Mouse (Mus musculus) CD4-positive, CD25-positive, alpha-beta regulatory T cell, adult 4 months (primary cell): ENCODE measurements at regions not wholly inside any gene's neighbourhood (a gene's known extent, or its start where the extent isn't known, plus 50 kb on each side); places are given as distances from the start of the nearest gene placed in this dataset.

Experiments
- ATAC-seq: one replicate; pipeline ENCODE4 v1.8.0; 2017

DNA sequence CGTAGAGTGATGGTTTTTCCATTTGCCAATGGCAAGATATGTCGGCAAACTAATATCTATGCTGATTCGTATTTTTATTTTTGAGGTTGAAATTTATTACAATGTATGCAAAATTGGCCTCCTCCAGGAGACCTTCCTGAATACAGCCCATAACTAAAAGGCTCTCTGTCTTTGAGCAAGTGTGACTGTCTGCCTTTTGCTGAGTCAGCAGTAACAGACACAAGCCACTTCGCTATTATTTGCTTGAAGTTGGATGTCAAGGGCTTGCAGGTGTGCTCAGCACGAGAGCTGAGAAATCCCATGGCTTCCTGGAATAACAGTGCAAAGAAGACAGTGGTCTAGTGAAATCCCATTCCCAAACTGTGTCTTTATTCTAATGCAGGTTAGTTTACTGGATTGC is 56.9 kb downstream of the Dmrt2 start:
- ATAC-seq = no peak

DNA sequence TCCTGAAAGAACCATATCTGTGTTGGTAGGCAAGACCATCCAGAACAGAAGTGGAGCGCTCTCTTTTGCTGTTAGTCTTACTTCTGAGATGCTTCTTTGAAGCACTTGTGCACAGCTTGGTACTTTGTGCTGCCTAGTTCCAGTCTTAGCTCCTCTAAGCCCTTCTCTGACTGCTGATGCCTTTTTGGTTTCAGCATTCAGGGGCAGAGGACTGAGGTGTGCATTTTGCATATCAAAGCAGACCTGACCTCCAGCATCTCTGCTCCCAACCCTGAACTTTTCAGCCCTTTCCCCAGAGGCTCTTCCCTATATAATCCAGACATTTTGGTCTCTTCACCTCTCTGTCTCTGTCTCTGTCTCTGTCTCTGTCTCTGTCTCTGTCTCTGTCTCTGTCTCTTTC is 57.4 kb downstream of the Dmrt2 start:
- ATAC-seq = no peak

DNA sequence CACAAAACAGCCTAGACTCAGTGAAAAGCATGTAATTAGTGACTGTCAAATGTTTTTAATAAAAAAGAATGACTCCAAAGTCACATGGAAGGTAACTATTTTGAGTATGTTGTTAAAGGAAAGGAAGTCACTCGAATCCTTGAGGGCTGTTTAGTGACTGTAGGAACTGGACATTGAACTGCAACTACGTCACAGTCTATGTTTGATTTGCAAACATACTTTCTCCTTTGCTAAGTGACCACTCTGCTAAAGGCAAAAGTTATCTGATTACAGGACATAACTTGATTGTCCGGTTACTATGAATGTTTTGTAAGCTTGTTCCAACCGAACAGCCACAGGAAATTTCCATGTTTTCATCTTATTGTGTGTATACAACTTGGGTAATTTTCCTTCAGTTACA is 106.2 kb downstream of the Dmrt2 start:
- no peak for ATAC-seq

DNA sequence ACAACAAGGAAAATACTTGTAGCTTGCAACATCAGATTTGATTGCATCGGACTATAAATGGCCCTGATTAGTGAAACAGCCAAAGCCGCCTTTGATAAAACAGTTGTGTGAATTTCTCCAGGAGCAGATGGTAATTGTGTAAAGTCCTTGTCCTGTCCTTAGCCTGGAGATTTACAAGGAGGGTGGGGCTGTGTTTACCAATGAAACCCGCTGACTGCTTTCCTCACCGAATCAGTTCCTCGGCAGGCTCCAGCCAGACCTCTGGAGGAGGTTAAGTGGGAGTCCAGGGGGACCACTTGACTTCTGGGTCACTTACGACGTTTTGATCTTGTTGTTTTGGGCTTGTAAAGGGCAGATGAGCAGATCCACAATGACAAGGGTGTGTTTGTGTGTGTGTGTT is 107.1 kb downstream of the Dmrt2 start:
- ATAC-seq = no peak

DNA sequence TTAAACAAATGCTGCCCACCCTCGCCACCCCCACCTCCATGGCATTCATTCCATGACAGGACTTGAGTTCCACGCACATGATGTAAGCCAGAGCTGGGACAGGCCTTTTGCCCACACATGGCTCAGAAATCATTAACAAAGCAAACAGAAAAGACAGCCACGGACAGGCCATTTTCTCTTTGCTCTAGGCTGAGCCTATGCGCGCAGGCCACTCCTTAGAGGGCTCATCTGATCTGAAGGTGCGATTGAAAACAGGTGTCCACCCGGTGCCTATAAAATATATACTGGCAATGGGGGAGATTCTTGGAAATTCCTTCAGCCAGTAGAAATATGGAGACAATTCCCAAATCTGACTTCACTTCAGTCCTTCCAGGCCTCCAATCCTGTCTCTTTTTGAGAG is 109.1 kb downstream of the Dmrt2 start:
- ATAC-seq = no peak

DNA sequence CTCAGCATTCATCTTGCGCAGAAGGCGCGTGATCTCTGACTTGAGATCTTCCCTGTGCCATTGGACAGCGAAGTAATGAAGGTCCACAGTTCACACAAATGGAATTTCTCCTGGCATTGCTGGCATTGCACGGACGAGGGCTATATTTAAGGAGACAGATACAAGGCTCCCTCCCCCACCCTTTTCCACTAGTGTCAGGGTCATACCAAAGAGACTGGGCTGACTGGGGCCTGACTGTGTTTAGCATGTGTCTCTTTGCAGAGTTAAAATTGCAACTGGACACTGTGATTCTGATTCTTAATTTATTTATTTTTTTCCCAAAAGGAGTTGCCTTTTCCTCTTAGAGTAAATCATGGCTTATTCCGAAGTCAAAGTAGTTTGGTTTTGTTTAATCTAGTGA is 130.5 kb downstream of the Dmrt2 start:
- no peak for ATAC-seq

DNA sequence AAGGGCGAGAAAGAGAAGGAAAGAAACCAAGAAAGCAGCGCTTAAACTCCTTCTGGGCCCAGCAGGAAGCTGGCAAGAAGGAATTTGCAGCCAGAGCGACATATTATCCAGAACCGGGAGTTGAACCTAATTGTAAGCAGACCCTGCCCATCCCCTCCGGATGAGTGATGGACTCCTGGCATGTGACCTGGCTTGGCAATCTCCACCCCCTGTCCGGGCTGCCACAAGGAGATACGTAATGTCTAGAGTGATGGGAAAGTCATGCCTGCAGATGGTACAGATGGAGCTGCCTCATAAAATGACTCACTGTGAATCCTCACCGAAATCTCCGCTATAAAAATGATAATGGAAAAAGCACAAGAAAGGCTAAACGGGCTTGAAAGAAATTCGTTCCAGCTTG is 133.1 kb downstream of the Dmrt2 start:
- ATAC-seq = no peak

DNA sequence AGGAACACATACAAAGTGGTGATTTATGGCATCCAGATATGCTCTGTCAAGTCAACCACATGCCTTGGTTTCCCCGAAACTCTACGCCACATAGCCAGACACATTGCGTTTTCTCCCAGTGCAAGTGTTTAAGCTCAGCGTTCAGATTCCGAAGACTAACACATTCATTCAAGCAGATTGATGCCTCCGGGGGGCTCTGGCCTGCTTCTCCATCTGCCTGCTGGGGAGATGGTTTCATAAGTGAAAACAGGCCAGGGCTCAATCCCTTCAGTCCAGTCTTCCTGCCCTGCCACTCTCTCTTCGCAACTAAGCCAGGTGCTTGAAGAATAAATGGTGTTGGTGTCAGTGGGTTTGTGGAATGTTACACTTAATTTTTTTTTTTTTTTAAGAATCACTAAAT is 141.4 kb downstream of the Dmrt2 start:
- no peak for ATAC-seq

DNA sequence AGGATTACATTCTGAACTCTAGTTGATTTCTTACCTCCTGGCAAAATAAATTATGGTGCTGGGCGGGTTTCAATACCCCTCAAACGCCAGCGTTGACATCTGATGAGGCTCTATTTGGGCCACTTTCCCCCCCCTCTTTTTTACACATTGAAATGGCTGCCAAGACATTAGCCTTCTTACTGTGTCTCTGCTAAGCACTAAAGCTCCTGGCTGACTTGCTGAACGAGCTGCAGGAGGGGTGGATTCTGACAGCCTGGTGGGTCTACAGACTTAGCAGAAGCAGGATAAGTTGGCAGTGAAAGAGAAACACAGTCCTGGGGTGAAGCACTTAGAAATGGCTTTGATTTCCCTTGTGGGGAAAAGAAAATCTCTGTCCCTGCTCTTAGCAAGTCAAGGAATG is 172.9 kb downstream of the Dmrt2 start:
- ATAC-seq = no peak

DNA sequence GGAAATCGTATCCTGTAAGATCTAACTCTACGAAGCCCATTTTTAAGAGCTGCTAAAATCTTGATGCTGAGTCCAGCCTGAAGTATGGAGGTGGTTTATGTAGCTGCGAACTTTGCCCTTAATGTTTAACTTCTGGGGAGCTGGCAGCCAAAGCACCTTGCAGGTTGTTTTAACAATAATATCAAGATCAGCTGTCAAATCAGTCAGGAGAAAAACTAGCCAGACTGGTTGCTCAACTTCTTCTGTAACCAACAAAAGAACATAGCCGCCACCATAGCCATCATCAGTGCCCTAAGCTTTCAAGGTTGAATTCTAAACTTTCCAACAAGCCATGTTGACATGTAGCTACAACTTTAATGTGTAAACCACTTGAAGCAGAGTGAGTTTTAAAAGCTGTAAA is 184.1 kb downstream of the Dmrt2 start:
- ATAC-seq = no peak

DNA sequence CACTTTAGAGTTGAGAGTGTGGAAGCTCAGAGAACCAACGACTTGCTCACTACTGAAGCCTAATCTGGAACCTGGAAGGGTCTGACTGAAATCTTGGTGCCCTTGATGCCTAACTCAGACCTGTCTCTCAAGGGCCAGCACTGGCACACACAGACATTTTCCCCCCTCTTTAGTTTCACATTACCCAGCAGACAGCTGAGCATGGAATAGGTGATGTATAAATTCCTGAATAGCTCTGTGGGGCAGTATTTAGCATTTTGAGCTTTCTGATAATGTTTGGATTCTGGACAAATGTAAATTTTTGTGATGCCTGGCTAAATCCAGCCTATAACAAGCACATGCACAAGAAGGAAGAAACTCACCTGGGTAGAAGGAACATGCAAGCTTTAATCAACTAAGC is 191.1 kb downstream of the Dmrt2 start:
- ATAC-seq = no peak

DNA sequence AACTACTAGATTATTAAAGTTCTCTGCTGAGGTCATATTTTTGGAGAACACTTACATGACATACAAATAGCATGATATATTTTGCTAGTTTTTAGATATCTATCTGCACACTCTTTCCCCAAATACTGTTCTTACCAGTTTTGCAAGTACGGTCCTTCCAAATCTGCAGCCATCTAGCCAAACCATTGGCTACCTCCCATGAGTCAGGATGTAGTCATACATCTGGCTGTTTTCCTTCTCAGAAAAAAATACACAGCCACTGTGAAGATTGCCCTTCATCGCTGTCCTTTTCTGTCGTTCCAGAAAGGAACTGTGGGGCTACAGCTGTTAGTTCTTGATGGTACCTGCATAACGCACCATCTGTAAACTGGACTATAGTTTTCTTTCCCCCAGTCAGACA is 234.5 kb downstream of the Dmrt2 start:
- ATAC-seq = no peak

DNA sequence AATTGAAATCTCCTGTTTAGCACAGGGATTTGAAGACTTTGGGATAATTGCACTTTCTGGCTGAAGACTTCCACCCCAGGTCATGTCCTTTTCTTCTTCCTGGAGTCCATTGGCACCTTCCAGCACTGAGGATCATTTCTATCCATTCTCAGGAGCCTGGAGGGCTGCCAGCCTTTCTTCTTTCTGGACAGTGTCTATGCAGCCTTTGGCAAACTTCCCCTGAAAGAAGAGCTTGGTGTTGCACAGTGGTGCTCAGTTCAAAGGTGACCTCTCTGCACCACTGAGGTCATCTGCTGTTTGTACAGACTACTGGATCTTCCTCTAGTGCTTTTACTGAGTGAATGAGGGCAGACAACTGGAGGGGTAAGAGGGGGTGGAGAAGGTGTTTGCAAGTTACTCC is 249.8 kb downstream of the Dmrt2 start:
- ATAC-seq = no peak

DNA sequence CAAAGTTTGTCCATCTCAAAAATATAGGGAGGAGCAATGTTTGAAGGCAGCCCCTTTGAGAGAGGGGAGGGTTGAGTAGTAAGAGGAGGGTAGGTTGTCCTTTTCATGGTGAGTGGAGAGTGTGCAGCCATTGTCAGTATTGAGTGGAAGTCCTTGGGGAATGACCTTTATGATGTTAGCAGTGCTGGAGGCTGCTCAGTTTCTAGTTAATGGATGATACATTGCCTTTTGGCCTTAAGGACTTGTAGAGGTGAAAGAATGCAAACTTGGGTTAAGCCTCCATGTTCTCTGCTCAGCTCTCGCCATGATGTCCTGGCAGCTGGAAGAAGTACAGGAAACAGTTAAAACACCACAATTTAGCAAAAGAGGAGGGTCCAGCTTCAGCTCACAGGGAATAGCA is 250.6 kb downstream of the Dmrt2 start:
- no peak for ATAC-seq

DNA sequence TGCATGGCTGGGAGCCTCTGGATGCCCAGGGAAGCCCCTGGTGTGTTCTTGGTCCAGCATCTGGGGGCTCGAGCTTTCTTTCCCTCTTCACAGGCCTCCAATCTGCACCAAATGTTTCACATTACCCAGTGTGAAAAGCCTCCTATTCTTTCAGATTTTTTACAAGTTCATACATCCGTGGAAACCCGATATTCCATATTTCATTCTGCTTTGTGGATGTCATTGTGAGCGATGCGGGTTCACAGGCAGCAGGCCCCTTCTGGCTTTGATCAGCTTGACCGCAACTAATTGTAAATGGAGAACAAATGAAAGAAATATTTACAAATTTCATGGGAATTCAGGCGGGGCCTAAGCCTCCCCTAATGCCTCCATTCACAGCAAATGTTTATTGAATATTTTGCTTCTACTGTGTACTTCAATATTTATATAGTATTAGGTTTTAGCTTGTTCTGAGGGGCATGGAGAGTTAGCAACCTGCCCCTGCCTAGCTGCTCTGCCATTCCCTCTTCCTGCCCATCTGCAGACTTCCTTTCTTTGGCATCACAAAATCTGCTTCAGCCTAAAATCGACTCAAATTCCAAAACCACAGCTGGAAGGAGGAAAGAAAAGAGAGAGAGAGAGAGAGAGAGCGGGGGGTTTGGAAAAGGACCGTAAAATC is 251.6 kb downstream of the Dmrt2 start:
- ATAC-seq = no peak

DNA sequence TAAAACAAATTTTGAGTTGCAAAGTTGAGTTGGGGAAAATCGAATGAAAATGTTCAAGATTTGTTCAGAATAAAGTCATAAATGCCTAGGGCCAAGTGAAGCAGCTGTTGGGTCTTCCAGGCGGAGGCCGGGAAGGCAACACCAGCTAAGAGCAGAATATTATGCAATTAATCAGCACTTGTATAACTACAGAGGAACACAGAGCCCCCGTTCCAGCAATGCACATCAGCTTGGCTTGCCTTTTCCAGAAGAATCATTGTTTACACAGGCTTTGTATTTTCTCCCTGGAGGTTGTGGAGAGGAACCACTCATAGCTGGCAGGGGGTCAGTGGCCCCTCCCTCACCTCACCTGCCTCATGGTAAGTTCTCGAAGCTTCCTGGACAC is 252.2 kb downstream of the Dmrt2 start:
- ATAC-seq = no peak

DNA sequence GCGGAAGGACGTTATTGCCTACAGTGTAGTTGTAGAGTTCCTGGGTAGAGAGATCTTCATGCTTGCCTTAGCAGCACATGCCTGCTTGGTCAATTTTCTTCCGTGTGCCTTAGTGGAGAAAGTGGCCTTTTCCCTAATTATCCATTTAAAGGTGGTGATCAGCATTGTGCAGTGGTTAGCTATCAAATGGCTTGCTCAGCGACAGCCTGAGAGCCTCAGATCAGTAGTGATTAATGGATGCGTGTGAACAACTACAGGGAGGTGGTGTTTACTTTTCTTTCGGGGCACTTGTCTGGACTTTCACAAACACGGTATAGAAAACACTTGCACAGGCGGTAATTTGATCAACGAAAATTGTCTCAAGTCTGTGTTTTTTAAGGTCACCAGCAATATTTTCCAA is 255.0 kb downstream of the Dmrt2 start:
- ATAC-seq = no peak

DNA sequence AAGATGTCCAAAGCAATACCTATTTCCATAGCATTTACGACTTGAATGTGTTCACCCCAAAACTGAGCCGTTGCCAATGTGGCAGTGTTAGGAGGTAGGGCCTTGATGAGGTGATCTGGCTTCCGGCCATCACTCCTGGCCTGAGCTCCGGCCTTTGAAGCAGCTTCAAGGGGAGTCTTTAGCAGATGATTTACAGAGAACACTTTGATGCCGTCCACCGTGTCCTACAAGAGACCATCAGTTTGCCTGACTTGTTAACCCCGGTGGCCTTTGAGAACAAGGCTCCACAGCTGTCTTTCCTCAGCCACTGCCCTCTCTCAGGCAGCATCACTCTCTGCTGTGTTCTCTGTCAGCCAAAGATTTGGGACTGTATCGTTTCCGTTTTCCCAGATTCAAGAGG is 265.1 kb downstream of the Dmrt2 start:
- no peak for ATAC-seq

DNA sequence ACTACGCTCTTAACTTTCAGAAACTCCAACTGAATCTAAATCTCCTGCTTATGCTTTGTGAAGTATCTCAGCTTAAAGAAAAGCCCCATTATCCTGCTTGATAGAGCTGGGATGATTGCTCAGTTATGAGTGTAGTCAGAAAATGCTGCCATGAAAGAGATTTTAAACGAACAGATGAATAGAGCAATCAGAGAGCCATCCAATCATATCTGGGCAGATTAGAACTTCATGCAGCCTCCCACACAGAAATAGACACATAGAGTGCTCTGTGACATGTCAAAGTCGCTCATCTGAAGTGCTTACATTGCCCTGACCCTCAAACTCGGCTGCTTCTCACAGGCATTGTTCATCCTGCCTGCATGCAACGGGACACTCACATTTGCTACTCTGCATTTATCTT is 299.0 kb downstream of the Dmrt2 start:
- ATAC-seq = no peak

DNA sequence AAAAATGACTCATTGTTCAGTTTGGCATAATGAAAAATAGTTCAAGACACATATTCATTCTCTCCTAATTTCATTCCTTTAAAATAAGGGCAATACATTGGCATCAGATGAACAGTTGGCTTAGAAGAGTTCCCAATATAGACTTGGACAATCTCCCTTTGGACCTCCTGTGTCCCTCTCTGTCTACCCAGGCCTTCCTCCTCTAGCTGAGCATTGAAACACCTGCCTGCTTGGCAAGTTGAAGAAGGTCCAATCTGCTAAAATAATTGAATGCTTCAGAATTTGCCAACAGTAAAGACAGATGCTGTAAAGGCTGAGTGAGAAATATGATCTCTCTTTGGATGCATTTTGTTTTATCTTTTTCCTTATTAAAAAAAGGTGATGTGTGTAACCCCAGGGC is 303.0 kb downstream of the Dmrt2 start:
- no peak for ATAC-seq

DNA sequence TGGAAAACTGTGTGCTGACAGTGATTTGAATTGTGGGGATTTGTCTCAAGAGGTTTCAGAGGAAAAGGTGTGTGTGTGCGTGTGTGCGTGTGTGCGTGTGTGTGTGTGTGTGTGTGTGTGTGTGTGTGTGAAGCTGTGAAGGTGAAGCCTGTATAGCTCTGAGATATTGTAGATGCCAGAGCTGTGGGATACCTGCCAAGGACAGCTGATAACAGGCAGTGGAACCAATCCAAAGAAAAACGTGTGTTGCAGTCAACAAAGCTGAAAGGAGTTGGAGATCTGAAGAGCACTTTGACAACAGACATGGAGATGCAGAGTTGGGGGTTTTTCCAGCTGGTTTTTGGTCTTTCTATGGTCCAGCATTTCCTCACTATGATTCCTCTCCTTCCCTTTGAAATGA is 308.1 kb downstream of the Dmrt2 start:
- ATAC-seq = no peak

DNA sequence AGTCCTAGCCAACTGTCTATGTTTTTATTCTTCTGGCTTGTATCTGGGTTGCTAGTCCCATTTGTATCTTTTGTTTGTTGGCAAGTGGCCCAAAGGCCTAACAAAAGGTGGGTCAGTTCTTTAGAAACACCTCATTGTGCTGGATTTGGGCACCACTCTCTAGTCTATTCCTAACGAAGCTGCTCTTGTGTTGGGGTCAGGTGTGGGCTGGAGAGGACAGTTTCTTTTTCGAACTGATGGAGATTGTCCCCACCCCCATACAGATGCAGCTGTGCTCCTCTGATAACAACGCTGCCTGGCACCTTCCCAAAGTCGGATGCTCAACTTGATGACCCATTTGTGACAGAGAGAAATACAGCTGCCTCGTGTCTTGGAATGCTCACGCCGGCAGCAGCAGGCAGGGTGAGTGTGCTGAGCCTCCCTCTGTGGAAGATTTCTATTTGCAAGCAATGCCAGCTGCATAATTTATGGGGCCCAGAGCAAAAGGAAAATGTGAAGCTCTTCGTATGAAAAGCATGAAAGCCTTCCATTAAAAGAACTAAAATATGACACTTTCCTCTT is 342.5 kb downstream of the Dmrt2 start:
- no peak for ATAC-seq

DNA sequence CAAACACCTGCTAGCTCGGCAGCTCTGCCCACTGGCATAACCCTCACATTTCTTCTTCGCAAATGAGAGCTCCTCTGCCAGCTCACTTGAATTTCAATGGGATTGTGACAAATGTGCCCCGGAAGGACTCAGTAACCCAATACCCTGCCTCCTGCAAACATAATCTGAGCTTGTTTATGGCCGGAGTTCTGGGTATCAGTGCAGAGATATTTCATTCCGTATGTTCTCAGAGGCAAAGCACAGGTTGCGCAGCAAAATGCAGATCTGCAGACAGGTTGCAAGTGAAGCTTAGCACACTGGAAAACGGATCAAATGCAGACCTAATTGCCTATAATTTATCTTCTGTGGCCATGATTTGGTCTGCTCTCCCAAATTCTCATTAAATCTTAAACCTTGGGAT is 348.9 kb downstream of the Dmrt2 start:
- ATAC-seq = no peak

DNA sequence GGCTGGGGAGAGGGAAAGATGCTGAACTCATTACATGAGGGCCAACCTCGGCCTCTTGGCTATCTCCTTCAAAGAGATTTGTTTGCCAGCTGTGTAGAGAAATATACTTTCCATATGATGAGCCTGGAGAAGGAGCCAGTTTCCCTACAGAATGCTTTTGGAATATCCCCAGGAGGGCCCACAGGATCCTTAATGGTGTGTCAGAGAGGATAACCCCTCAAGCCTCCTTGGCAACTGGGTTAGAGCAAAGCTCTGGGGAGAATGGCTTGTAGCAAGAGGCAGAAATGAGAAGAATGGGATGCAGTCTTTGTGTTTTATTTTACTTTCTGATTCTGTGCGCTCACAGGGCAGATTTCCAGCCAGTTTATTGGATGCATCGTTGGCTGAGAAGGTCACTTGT is 353.9 kb downstream of the Dmrt2 start:
- ATAC-seq = no peak

DNA sequence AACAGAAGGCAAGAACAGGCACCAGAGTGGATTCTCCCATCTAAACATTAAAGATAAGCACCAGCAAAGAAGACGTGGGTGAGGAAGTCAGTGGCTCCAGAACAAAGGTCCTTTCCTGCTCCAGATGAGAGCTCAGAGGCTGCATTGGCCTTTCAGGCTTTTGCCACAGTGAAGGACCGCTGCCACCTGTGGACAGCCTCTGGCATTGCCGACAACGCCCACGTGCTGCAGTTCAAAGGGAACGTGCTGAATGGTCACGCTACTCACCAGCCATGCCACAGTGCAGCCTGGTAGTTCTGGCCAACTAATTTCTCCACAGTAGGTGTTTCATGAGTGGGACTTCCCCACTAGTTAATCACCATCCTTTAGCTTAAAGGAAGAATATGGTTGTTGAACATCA is 365.1 kb downstream of the Dmrt2 start:
- no peak for ATAC-seq
